Mouse (Mus musculus) myocyte (in vitro differentiated cells): Measurements from ENCODE around the gene Plekhb2. TPM values are rescaled to one million over a fixed set of nuclear protein-coding genes. Genes with fewer than 3 reads are reported as not detected.

Experiments
- H3K27me3 ChIP-seq: one replicate; pipeline ENCODE4 v1.6.1; 2011; ENCODE audit not compliant: control insufficient read depth, insufficient read depth, insufficient read length
- H3K36me3 ChIP-seq: one replicate; pipeline ENCODE4 v1.6.1; 2011; ENCODE audit not compliant: control insufficient read depth, insufficient read depth
- H3K4me2 ChIP-seq: one replicate; pipeline ENCODE4 v1.6.1; 2011; ENCODE audit warnings: low read depth, control low read depth
- H3K4me3 ChIP-seq: one replicate; pipeline ENCODE4 v1.5.1; 2011; ENCODE audit warnings: mild to moderate bottlenecking, control low read depth, moderate library complexity
- H3K79me2 ChIP-seq: one replicate; pipeline ENCODE4 v1.6.1; 2011; ENCODE audit not compliant: control insufficient read depth, insufficient read depth
- H3ac ChIP-seq: one replicate; pipeline ENCODE4 v1.6.1; 2011; ENCODE audit not compliant: control insufficient read depth, insufficient read length
- CEBPB ChIP-seq: IDR thresholded peaks from 2 replicates; pipeline ENCODE4 v1.6.1; 2011; ENCODE audit warnings: mild to moderate bottlenecking, moderate library complexity; ENCODE audit not compliant: poor library complexity, insufficient read depth, severe bottlenecking
- E2F4 ChIP-seq: IDR thresholded peaks from one replicate; pipeline ENCODE4 v1.6.1; 2011; ENCODE audit warnings: mild to moderate bottlenecking, control low read depth, moderate library complexity; ENCODE audit not compliant: insufficient read depth
- MAX ChIP-seq: IDR thresholded peaks from one replicate; pipeline ENCODE4 v1.6.1; 2011; ENCODE audit warnings: low read depth, mild to moderate bottlenecking, control low read depth
- MYOD1 ChIP-seq, 3 experiments: IDR thresholded peaks; one replicate each; pipeline ENCODE4 v1.6.1; 2011; ENCODE audit warnings: control low read depth in 2 of 3, low read depth in 2 of 3, mild to moderate bottlenecking in 2 of 3, moderate library complexity in 1 of 3; ENCODE audit not compliant: insufficient read length in 2 of 3, control insufficient read depth in 1 of 3
- MYOG ChIP-seq, 3 experiments: IDR thresholded peaks; one replicate each; pipeline ENCODE4 v1.6.1; 2011; ENCODE audit warnings: control low read depth in 2 of 3, low read depth in 2 of 3, mild to moderate bottlenecking in 2 of 3; ENCODE audit not compliant: insufficient read length in 2 of 3, control insufficient read depth in 1 of 3, insufficient read depth in 1 of 3
- POLR2A ChIP-seq: IDR thresholded peaks from one replicate; pipeline ENCODE4 v1.6.1; 2011; ENCODE audit warnings: low read depth, mild to moderate bottlenecking, control low read depth, moderate library complexity; ENCODE audit not compliant: insufficient read length
- POLR2AphosphoS2 ChIP-seq: IDR thresholded peaks from one replicate; pipeline ENCODE4 v1.6.1; 2011; ENCODE audit warnings: low read depth, control low read depth; ENCODE audit not compliant: insufficient read length
- REST ChIP-seq: IDR thresholded peaks from one replicate; pipeline ENCODE4 v1.6.1; 2011; ENCODE audit warnings: mild to moderate bottlenecking, control low read depth, moderate library complexity; ENCODE audit not compliant: insufficient read depth, insufficient read length
- SRF ChIP-seq: IDR thresholded peaks from one replicate; pipeline ENCODE4 v1.6.1; 2011; ENCODE audit warnings: low read depth; ENCODE audit not compliant: control insufficient read depth, insufficient read length
- TCF12 ChIP-seq: IDR thresholded peaks from one replicate; pipeline ENCODE4 v1.6.1; 2011; ENCODE audit warnings: mild to moderate bottlenecking, control low read depth; ENCODE audit not compliant: poor library complexity, insufficient read depth, severe bottlenecking
- TCF3 ChIP-seq: IDR thresholded peaks from one replicate; pipeline ENCODE4 v1.6.1; 2011; ENCODE audit warnings: low read depth, control low read depth; ENCODE audit not compliant: insufficient read length
- USF1 ChIP-seq: IDR thresholded peaks from one replicate; pipeline ENCODE4 v1.6.1; 2011; ENCODE audit warnings: low read depth, mild to moderate bottlenecking, control low read depth, moderate library complexity
- polyA plus RNA-seq: library from polyadenylated mRNA; unstranded; fragments of >200 nt; fragmentation: generic; extraction: Trizol; gene quantifications from one replicate; pipeline ENCODE4 v1.2.1, GENCODE M21; 2012; ENCODE audit warnings: missing spikeins

Gene Plekhb2
- polyA plus RNA-seq, 1 experiment, result 66.2 TPM

DNA sequence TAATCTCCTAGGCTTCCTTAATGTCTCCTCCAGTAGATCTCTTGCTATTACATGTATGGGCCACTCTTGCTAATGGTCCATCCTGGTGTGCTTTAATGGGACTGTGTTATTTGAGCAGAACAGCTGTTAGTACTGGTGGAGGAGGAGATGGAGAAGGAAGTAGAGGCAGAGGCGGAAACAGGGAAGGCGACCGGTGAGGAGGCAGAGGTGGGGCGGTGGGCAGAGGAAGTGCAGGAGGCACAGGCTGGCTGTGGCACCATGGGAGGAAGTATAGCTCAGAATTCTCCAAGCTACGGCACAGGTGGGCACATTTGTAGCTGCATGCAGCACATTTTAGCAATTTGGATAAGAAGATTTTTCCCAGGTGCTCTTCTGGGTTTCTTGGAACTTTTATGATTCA lies 23.8 kb downstream of the Plekhb2 start:
- Histone ChIP-seq H3K36me3 (peaks cover 19% of the 10 kb centered on the region), H3K4me2 (no peak overlapping the region), H3K27me3 (no peaks in the 10 kb centered on the region), H3ac (no peak overlapping the region), H3K79me2 (no peaks in the 10 kb centered on the region), H3K4me3 (no peak overlapping the region)
- TF ChIP-seq MYOG (IDR thresholded peaks at IDR 0.05; ENCODE audit: control insufficient read depth in 1 of 3, insufficient read depth in 1 of 3, insufficient read length in 2 of 3, low read depth in 2 of 3) (no peak), SRF (no peak), MYOD1 (IDR thresholded peaks at IDR 0.05; ENCODE audit: control insufficient read depth in 1 of 3, insufficient read length in 2 of 3, low read depth in 2 of 3) (no peak), MAX (no peak), POLR2A (no peak), TCF12 (no peak), POLR2AphosphoS2 (no peak)

DNA sequence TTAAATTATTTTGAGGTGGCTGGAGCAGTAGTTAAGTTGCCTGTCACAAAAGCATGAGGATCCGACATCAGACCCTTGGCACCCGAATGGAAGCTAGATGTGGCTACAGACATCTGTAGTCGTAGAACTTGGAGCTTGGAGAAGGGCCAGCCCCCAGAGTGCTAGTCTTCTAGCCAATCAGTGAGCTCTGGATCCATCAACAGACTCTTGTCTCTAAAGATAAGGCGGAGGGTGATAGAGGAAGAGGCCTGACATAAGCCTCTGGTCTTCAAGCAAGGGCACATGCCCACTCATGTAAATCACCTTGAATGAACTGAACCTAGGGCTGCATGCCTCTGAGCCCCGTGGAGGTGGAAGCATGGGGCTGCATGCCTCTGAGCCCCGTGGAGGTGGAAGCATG lies 29.8 kb downstream of the Plekhb2 start:
- H3ac ChIP-seq, result no peak overlapping the region
- H3K4me3 ChIP-seq, result no peak overlapping the region
- H3K27me3 ChIP-seq, result no peaks in the 10 kb centered on the region
- TF ChIP-seq MYOG (IDR thresholded peaks at IDR 0.05; ENCODE audit: control insufficient read depth in 1 of 3, insufficient read depth in 1 of 3, insufficient read length in 2 of 3, low read depth in 2 of 3) (no peak), POLR2A (no peak), E2F4 (no peak), POLR2AphosphoS2 (no peak), MYOD1 (IDR thresholded peaks at IDR 0.05; ENCODE audit: control insufficient read depth in 1 of 3, insufficient read length in 2 of 3, low read depth in 2 of 3) (no peak), MAX (no peak), USF1 (no peak), REST (no peak), TCF12 (no peak), SRF (no peak), TCF3 (no peak), CEBPB (no peak)
- H3K4me2 ChIP-seq, result no peak overlapping the region
- peaks cover 4% of the 10 kb centered on the region for H3K36me3 ChIP-seq
- no peaks in the 10 kb centered on the region for H3K79me2 ChIP-seq

GRCm38 (mm10) chr1:34883776-34884175 lies 34.0 kb downstream of the Plekhb2 start:
- H3K4me3 ChIP-seq, result no peak overlapping the region
- no peak for TF ChIP-seq POLR2A

GRCm38 (mm10) chr1:34891559-34892289 lies 41.9 kb downstream of the Plekhb2 start:
- TF ChIP-seq E2F4 (no peak), TCF12 (no peak), MAX (no peak), USF1 (no peak), TCF3 (no peak), REST (no peak), MYOD1 (IDR thresholded peaks at IDR 0.05; ENCODE audit: control insufficient read depth in 1 of 3, insufficient read length in 2 of 3, low read depth in 2 of 3) (no peak), SRF (no peak), POLR2AphosphoS2 (no peak), MYOG (IDR thresholded peaks at IDR 0.05; ENCODE audit: control insufficient read depth in 1 of 3, insufficient read depth in 1 of 3, insufficient read length in 2 of 3, low read depth in 2 of 3) (no peak), POLR2A (no peak), CEBPB (no peak)
- H3K79me2 ChIP-seq, result no peaks in the 10 kb centered on the region
- no peak overlapping the region for H3K4me2 ChIP-seq
- H3ac ChIP-seq, result no peak overlapping the region
- H3K36me3 ChIP-seq, result no peaks in the 10 kb centered on the region
- no peak overlapping the region for H3K4me3 ChIP-seq
- H3K27me3 ChIP-seq, result peaks cover 37% of the 10 kb centered on the region

More at GRCm38 (mm10) chr1:34883776-34884175, 34.0 kb downstream of the Plekhb2 start:
- Histone ChIP-seq H3K4me2 (no peak overlapping the region), H3K27me3 (no peaks in the 10 kb centered on the region), H3K36me3 (no peaks in the 10 kb centered on the region), H3K79me2 (no peaks in the 10 kb centered on the region), H3ac (no peak overlapping the region)

- no peak overlapping the region for H3ac ChIP-seq
- TF ChIP-seq SRF (no peak), TCF12 (no peak), USF1 (no peak), MAX (no peak), REST (no peak), TCF3 (no peak), MYOD1 (IDR thresholded peaks at IDR 0.05; ENCODE audit: control insufficient read depth in 1 of 3, insufficient read length in 2 of 3, low read depth in 2 of 3) (no peak), POLR2A (no peak), MYOG (IDR thresholded peaks at IDR 0.05; ENCODE audit: control insufficient read depth in 1 of 3, insufficient read depth in 1 of 3, insufficient read length in 2 of 3, low read depth in 2 of 3) (no peak)
- H3K4me3 ChIP-seq, result no peak overlapping the region
- H3K36me3 ChIP-seq, result no peaks in the 10 kb centered on the region
- H3K27me3 ChIP-seq, result peaks cover 37% of the 10 kb centered on the region
- H3K79me2 ChIP-seq, result no peaks in the 10 kb centered on the region
- no peak overlapping the region for H3K4me2 ChIP-seq
Measured at GRCm38 (mm10) chr1:34892466-34892865, 42.7 kb downstream of the Plekhb2 start.
